In genomic region chr6:91693301-91693886, GRCm38 (mm10) we compare ENCODE assay signal across 23 mouse cellular contexts. TPM values are rescaled to one million over a fixed set of nuclear protein-coding genes. Genes with fewer than 3 reads are reported as not detected.
DNase-seq lines count a peak whose midpoint lies in the region; ATAC-seq and TF ChIP-seq lines count a peak whose summit lies in the region.
"Had no signal": no experiment of that assay in that cellular context is flagged by ENCODE, and none has a peak within 500 bp of the region (broad histone marks: within the 10 kb centered on the region; RNA-seq: fewer than 3 reads in every experiment).

No protein-coding gene starts in this region.

- peaks cover 29% of the 10 kb centered on the region for H3K36me3 ChIP-seq in myocyte (ENCODE audit: control insufficient read depth, insufficient read depth)
- H3K36me3 ChIP-seq: G1E had no signal

- H3K79me2 ChIP-seq in myocyte (ENCODE audit: control insufficient read depth, insufficient read depth): peaks cover 100% of the 10 kb centered on the region

- WGBS in cerebellum, adult 2 months: 92% methylated on average over 17 of the region's 17 CpGs

- H3ac ChIP-seq in myocyte (ENCODE audit: control insufficient read depth, insufficient read length): no peak overlapping the region

- no peaks in the 10 kb centered on the region for H3K27me3 ChIP-seq in myocyte (ENCODE audit: control insufficient read depth, insufficient read depth, insufficient read length)
- H3K27me3 ChIP-seq in cerebellum, adult 2 months (ENCODE audit: control insufficient read depth, insufficient read depth, low read length): no peaks in the 10 kb centered on the region
- H3K27me3 ChIP-seq: embryonic facial prominence, embryonic 15.5 days; hindbrain, embryonic 13.5 days; midbrain, embryonic 15.5 days; Patski; stomach, embryonic 15.5 days had no signal

- H3K4me1 ChIP-seq in cerebellum, adult 2 months (ENCODE audit: control insufficient read depth, insufficient read depth, low read length): peaks cover 34% of the 10 kb centered on the region

- peak; percentile 40; the same call in 1 of the 2 replicates for ATAC-seq in common myeloid progenitor, adult 5-6 weeks (replicated peaks; ENCODE audit: low read depth, poor library complexity, severe bottlenecking)
- ATAC-seq: forebrain, embryonic 14.5 days; midbrain, embryonic 15.5 days; Patski had no signal

- no peak overlapping the region for H3K4me3 ChIP-seq in gastrocnemius, adult 2 months
- no peak overlapping the region for H3K4me3 ChIP-seq in myocyte
- no peak overlapping the region for H3K4me3 ChIP-seq in cerebellum, adult 2 months (replicated peaks; ENCODE audit: insufficient read depth, low read depth, low read length)
- H3K4me3 ChIP-seq: embryonic facial prominence, embryonic 15.5 days; hindbrain, embryonic 13.5 days; midbrain, embryonic 15.5 days; stomach, embryonic 15.5 days had no signal

- H3K27ac ChIP-seq in gastrocnemius, adult 2 months: peak overlapping the region; percentile 68
- H3K27ac ChIP-seq in cerebellum, adult 2 months (ENCODE audit: insufficient read depth, low read length): no peak overlapping the region
- H3K27ac ChIP-seq: embryonic facial prominence, embryonic 15.5 days; hindbrain, embryonic 13.5 days; midbrain, embryonic 15.5 days; stomach, embryonic 15.5 days had no signal

- TF ChIP-seq POLR2A in myocyte (IDR thresholded peaks at IDR 0.05; ENCODE audit: insufficient read length, low read depth): peak; percentile 31
- no peak for TF ChIP-seq POLR2A in cerebellum, adult 2 months (IDR thresholded peaks at IDR 0.05; ENCODE audit: borderline replicate concordance, insufficient read depth, low read length)

- no peak for DNase-seq in gastrocnemius, adult 2 months
- DNase-seq in gastrocnemius, postnatal 10 days: no peak
- DNase-seq in adrenal gland, postnatal 10 days: peak; percentile 39
- no peak for DNase-seq in kidney, postnatal 10 days
- DNase-seq in cerebellum, adult 2 months: no peak
- DNase-seq: cerebellum, adult 8-10 months; cerebellum, postnatal 36 days; heart, adult 11 months; heart, postnatal 14 days; kidney, adult 11 months; right cerebral cortex, adult 18-20 months; right cerebral cortex, postnatal 4 days; thymus, adult 2 months had no signal

- intact Hi-C loops in gastrocnemius, adult 2 months (cut with DNase I): no loop called here

- no peak overlapping the region for H3K4me2 ChIP-seq in myocyte (ENCODE audit: low read depth)
- H3K4me2 ChIP-seq: embryonic facial prominence, embryonic 15.5 days; heart, embryonic 11.5 days; hindbrain, embryonic 13.5 days; midbrain, embryonic 15.5 days; stomach, embryonic 15.5 days had no signal

- TF ChIP-seq CTCF in gastrocnemius, adult 2 months (IDR thresholded peaks at IDR 0.05): no peak
- no peak for TF ChIP-seq CTCF in cerebellum, adult 2 months (IDR thresholded peaks at IDR 0.05; ENCODE audit: borderline replicate concordance, insufficient read depth, low read depth, low read length)

TF ChIP-seq in myocyte, 11 proteins besides CTCF, POLR2A, EP300 and RAD21:
- TF ChIP-seq MYOD1 (IDR thresholded peaks at IDR 0.05; ENCODE audit: control insufficient read depth in 1 of 3, insufficient read length in 2 of 3, low read depth in 2 of 3): peak in 1 of 3 experiments; percentile 8
- TF ChIP-seq E2F4 (IDR thresholded peaks at IDR 0.05; ENCODE audit: insufficient read depth): no peak

RNA-seq across cellular contexts. Expression of gene Slc6a6, which starts 9.5 kb away (rescaled TPM):
- 10 to 100 TPM; 67.0 to 91.9 TPM for total RNA-seq in gastrocnemius, adult 2 months (2021)
- 10 to 100 TPM; 43.1 to 64.5 TPM for total RNA-seq in gastrocnemius, postnatal 10 days (2021)
- 100 to 1,000 TPM; 175 to 205 TPM for total RNA-seq in adrenal gland, postnatal 10 days (2021)
- 30.3 and 37.1 TPM in 2 replicates for total RNA-seq in common myeloid progenitor, adult 5-6 weeks (2017)
- polyA plus RNA-seq in myocyte (2012; fragmentation: generic; extraction: Trizol): 98.2 TPM
- polyA plus RNA-seq in cerebellum, adult 2 months (2012; rRNA removed): 73.3 and 79.3 TPM in 2 replicates
